Mouse (Mus musculus): ENCODE measurements around the gene Atp6v1d. TPM values are rescaled to one million over a fixed set of nuclear protein-coding genes. Genes with fewer than 3 reads are reported as not detected.

Gene Atp6v1d
- 104 and 110 TPM in 2 replicates for polyA plus RNA-seq (2012; ENCODE audit: insufficient read depth, insufficient read length, missing spikeins)

DNA sequence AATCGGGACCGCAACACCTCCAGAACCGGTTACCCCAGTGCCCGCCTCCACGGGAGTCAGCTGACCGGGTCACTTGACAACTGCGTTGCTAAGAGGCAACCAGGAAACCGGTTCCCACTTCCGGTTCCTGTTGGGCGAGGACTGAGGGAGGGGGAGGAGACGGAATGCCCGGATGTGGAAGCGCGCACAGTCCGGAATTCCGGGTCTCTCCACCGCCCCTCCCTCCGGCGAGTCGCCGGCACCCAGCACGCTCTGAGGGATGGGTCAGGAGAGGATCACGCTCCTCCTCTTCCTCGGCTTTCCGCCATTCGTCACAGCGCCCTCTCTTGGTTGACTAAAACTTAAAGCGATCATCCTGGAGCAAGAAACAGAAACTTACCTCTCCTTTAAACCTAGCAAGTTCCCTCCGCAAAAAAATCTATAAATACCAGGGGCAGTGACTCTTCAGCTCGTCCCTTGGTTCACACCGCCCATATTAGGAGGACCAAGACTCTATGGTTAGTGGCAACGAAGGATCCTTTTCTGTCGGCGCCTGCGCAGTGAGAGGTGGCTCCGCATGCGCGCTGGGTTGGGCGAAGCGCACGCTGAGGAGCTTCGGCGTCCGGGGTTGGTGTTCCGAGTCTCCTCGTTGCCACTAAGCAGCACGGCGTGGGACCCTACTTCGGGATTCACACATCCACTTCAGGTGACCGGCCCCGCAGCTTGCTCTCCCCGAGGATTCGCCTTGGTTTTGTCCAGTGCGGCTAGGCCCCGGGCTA, at the start of gene Atp6v1d, which contains the start of gene Eif2s1:
TSS of gene Atp6v1d (minus strand) at position 143 of the 758 bp plus-strand sequence.
TSS of gene Eif2s1 (plus strand) at position 324 of the 758 bp plus-strand sequence.
- Histone ChIP-seq H3K4me3 (ENCODE audit: insufficient read depth, low read depth, low read length) (peak within 1 kb of the TSS; percentile 88), H3K4me1 (ENCODE audit: control insufficient read depth, insufficient read depth, insufficient read length, low read length) (peaks cover 8% of the 10 kb centered on the region; the same call in 1 of the 2 replicates), H3K27ac (replicated peaks; ENCODE audit: low read depth, low read length) (peak within 1 kb of the TSS; percentile 96)

GRCm38 (mm10) chr12:78910684-78911461, 49.4 kb upstream of the Atp6v1d start:
- Histone ChIP-seq H3K4me1 (ENCODE audit: control insufficient read depth, insufficient read depth, insufficient read length, low read length) (no peaks in the 10 kb centered on the region; the same call in 1 of the 2 replicates), H3K4me3 (ENCODE audit: insufficient read depth, low read depth, low read length) (peak overlapping the region; percentile 22), H3K27ac (replicated peaks; ENCODE audit: low read depth, low read length) (no peak overlapping the region)

DNA sequence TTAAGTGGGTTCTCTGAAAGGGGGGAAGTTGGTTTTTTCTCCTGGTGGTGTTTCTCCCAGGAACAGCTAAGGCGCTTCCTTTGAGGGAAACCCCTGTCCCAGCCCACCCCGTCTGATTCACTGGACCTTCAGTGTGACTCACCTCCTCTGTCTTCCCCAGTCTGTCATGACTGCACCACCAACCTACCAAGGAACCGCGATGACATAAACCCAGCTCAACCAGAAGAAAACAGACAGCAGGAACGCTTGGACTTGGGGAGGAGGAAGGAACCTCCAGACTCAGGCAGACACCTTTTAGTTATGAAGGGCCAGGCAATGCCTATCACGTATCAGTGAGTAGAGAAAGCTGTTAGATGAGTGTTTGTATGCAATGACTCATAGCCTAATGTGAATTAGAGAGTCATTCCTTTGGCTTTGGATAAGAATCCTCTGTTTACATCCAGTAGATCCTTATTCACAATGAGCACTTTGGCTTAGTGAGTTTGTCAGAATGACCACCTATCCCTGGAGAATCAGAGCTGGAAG, 46.7 kb upstream of the Atp6v1d start:
- Histone ChIP-seq H3K27ac (replicated peaks; ENCODE audit: low read depth, low read length) (no peak overlapping the region), H3K4me3 (ENCODE audit: insufficient read depth, low read depth, low read length) (no peak overlapping the region)

DNA sequence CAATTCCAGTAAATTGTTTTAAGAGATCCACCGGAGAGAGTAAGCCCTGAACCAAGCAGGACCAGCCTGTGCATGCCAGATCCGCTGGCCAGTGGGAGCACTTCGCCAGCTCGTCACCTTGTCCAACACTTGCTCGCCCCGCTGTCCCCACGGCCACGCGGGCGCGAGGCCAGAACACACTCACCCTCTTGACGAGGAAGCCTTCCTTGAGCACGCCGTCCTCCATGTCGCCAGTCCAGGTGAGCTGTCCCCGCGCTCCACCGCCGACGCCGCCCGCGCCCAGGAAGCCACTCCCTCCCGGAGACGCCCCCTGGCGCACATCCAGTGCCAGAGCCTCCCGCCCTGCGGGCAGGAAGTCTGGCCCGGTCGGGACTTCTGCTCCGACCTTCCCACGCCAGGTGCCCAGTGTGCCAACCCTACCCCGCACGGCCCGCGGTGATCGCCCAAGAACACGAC, 45.3 kb upstream of the Atp6v1d start, which contains the start of gene Plek2:
TSS of gene Plek2 (minus strand) at position 258 of the 456 bp plus-strand sequence.
- H3K4me1 ChIP-seq (ENCODE audit: control insufficient read depth, insufficient read depth, insufficient read length, low read length) = no peaks in the 10 kb centered on the region; the same call in 1 of the 2 replicates
- no peak within 1 kb of the TSS for H3K27ac ChIP-seq (replicated peaks; ENCODE audit: low read depth, low read length)
- peak within 1 kb of the TSS; percentile 39 for H3K4me3 ChIP-seq (ENCODE audit: insufficient read depth, low read depth, low read length)

More for the DNA sequence above, 46.7 kb upstream of the Atp6v1d start:
- H3K4me1 ChIP-seq (ENCODE audit: control insufficient read depth, insufficient read depth, insufficient read length, low read length) = no peaks in the 10 kb centered on the region; the same call in 1 of the 2 replicates

GRCm38 (mm10) chr12:78904499-78904898, 43.1 kb upstream of the Atp6v1d start:
- H3K4me1 ChIP-seq (ENCODE audit: control insufficient read depth, insufficient read depth, insufficient read length, low read length) = no peaks in the 10 kb centered on the region; the same call in 1 of the 2 replicates
- H3K27ac ChIP-seq (replicated peaks; ENCODE audit: low read depth, low read length) = no peak overlapping the region
- no peak overlapping the region for H3K4me3 ChIP-seq (ENCODE audit: insufficient read depth, low read depth, low read length)

- Histone ChIP-seq H3K4me3 (ENCODE audit: insufficient read depth, low read depth, low read length) (no peak overlapping the region), H3K4me1 (ENCODE audit: control insufficient read depth, insufficient read depth, insufficient read length, low read length) (no peaks in the 10 kb centered on the region; the same call in 1 of the 2 replicates), H3K27ac (replicated peaks; ENCODE audit: low read depth, low read length) (no peak overlapping the region)
Observed at GRCm38 (mm10) chr12:78903313-78903712, 41.9 kb upstream of the Atp6v1d start.

DNA sequence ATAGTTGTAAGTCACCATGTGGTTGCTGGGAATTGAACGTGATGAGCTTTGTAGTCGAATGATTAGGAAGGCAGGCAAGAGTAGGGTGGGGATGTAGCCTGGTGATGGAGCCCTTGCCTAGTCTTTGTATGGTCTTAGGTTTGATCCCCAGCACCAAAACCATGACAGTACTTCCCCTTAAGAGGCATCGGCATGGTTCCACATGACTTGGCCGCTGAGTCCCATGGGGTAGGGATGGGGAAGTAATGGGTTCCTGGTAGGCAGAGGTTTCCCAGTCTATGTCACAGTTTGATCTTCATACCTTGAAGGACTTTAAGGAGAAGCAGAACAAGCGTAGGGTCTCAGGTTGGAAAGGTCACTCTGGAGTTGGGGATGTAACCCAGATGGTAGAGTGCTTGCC, 40.0 kb upstream of the Atp6v1d start:
- Histone ChIP-seq H3K4me3 (ENCODE audit: insufficient read depth, low read depth, low read length) (no peak overlapping the region), H3K27ac (replicated peaks; ENCODE audit: low read depth, low read length) (no peak overlapping the region), H3K4me1 (ENCODE audit: control insufficient read depth, insufficient read depth, insufficient read length, low read length) (no peaks in the 10 kb centered on the region)

- Histone ChIP-seq H3K4me3 (ENCODE audit: insufficient read depth, low read depth, low read length) (no peak overlapping the region), H3K4me1 (ENCODE audit: control insufficient read depth, insufficient read depth, insufficient read length, low read length) (no peaks in the 10 kb centered on the region), H3K27ac (replicated peaks; ENCODE audit: low read depth, low read length) (no peak overlapping the region)
Observed at GRCm38 (mm10) chr12:78897861-78898260, 36.4 kb upstream of the Atp6v1d start.

DNA sequence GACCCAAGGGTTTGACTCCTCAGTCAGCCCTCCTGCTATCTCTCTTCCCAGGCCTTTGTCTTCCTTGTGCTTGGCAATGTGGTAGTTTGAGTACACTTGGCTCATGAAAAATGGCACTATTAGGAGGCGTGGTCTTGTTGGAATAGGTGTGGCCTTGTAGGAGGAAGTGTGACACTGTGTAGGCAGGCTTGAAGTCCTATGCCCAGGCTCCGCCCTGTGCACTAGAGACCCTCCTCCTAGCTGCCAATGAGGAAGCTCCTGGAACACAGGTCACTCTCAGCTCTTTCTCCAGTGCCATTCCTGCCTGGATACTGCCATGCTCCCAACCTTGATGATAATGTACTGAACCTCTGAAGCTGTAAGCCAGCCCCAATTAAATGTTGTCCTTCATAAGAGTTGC, 29.7 kb upstream of the Atp6v1d start:
- Histone ChIP-seq H3K4me3 (ENCODE audit: insufficient read depth, low read depth, low read length) (no peak overlapping the region), H3K27ac (replicated peaks; ENCODE audit: low read depth, low read length) (no peak overlapping the region), H3K4me1 (ENCODE audit: control insufficient read depth, insufficient read depth, insufficient read length, low read length) (no peaks in the 10 kb centered on the region)

GRCm38 (mm10) chr12:78890062-78890461, 28.6 kb upstream of the Atp6v1d start:
- Histone ChIP-seq H3K4me1 (ENCODE audit: control insufficient read depth, insufficient read depth, insufficient read length, low read length) (no peaks in the 10 kb centered on the region), H3K27ac (replicated peaks; ENCODE audit: low read depth, low read length) (no peak overlapping the region), H3K4me3 (ENCODE audit: insufficient read depth, low read depth, low read length) (no peak overlapping the region)

DNA sequence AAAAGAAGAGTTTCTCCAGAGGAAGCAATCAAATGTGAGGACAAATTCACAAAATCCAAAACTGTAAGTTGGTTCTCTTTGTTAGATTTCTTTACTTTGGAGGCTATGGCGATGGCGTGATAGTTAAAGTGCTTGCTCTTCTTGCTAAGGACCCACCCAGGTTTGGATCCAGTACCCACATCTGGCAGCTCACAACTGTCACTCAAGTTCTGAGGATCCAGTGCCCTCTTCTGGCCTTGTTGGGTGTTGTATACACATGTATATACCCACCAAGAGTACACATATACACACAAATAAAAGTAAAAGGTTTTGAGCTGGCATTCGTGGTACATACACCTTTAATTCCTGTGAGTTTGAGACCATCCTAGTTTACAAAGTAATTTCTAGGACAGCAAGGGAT, 13.1 kb upstream of the Atp6v1d start:
- no peak overlapping the region for H3K27ac ChIP-seq (replicated peaks; ENCODE audit: low read depth, low read length)
- no peaks in the 10 kb centered on the region for H3K4me1 ChIP-seq (ENCODE audit: control insufficient read depth, insufficient read depth, insufficient read length, low read length)
- H3K4me3 ChIP-seq (ENCODE audit: insufficient read depth, low read depth, low read length) = no peak overlapping the region

DNA sequence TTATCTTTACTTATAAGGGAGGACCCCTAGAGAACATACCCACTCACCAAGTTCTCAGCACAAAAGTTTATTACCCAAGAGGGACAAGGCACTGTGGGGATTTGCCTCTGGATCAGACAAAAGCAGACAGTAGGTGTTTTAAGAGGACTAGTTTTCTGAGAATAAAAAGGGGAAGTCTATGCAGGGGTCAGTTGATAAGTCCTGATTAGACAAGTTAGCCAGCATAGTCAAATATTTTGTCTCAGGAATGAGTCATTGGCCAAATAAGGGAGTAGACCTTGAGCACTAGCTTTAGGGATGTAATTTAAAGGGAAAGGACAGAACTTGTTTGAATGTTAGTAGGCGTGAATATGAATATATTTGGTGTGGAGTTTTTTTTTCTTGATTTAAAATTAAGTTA, 6.7 kb upstream of the Atp6v1d start:
- H3K4me3 ChIP-seq (ENCODE audit: insufficient read depth, low read depth, low read length) = no peak overlapping the region
- no peaks in the 10 kb centered on the region for H3K4me1 ChIP-seq (ENCODE audit: control insufficient read depth, insufficient read depth, insufficient read length, low read length)
- no peak overlapping the region for H3K27ac ChIP-seq (replicated peaks; ENCODE audit: low read depth, low read length)

DNA sequence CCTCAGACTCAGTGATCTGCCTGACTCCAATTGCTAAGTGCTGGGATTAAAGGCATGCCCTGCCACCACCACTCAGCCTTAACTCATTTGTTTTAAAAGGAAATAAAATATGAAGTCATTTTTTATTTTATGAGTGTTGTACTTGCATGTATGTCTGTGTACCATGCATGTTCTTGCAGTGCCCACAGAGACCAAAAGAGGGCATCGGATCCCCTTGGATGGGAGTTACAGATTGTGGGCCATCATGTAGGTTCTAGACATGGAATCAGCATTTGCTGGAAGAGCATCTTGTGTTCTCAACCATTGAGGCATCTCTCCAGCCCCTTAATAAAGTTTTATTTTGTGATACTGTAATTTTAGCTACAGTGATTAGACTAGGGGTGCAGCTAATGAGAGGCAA, 4.0 kb upstream of the Atp6v1d start:
- Histone ChIP-seq H3K27ac (replicated peaks; ENCODE audit: low read depth, low read length) (no peak overlapping the region), H3K4me3 (ENCODE audit: insufficient read depth, low read depth, low read length) (no peak overlapping the region), H3K4me1 (ENCODE audit: control insufficient read depth, insufficient read depth, insufficient read length, low read length) (peaks cover 2% of the 10 kb centered on the region; the same call in 1 of the 2 replicates)

DNA sequence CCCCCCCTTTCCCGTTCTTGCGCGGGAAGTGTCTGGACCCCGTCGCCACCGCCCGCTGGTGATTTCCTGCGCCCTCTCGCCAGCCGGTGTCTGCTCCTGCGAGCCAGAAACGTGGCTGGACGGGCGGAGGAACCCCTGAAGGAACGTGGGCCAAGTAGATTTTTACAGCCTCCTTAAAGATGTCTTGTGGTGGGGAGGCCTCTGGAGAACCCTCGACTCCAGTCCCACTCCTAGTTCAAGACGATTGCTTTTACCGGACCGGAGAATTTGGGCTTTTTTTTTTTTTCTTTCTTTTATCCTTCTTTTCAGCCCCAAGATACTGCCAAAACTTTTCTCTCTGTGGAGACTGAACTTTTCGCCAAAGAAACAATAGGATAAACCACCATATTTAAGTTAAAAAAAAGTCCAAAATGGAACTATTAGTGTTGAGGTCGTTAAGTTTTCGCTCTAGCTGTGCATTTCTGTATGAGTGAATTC, 854 bp upstream of the Atp6v1d start:
- Histone ChIP-seq H3K4me3 (ENCODE audit: insufficient read depth, low read depth, low read length) (peak overlapping the region; percentile 88), H3K27ac (replicated peaks; ENCODE audit: low read depth, low read length) (peak overlapping the region; percentile 89), H3K4me1 (ENCODE audit: control insufficient read depth, insufficient read depth, insufficient read length, low read length) (peaks cover 8% of the 10 kb centered on the region; the same call in 1 of the 2 replicates)
